Mouse (Mus musculus): ENCODE data around the gene Nckap5.

GRCm38 (mm10) chr1:126407886-126408285, 422.7 kb downstream of the Nckap5 start:
- TF ChIP-seq CHD1 (IDR thresholded peaks at IDR 0.05; ENCODE audit: low read depth, low read length) (no peak), ZC3H11A (IDR thresholded peaks at IDR 0.05; ENCODE audit: low read depth, low read length) (no peak), CTCF (IDR thresholded peaks at IDR 0.05 in 2 of 3, conservative IDR thresholded peaks at IDR 0.05 in 1 of 3; ENCODE audit: control insufficient read depth in 1 of 3, insufficient read depth in 1 of 3, low read depth in 2 of 3, low read length in 3 of 3, poor library complexity in 1 of 3, severe bottlenecking in 1 of 3) (no peak), EP300 (IDR thresholded peaks at IDR 0.05; ENCODE audit: low read depth in 1 of 2, low read length in 2 of 2) (no peak), ELF1 (IDR thresholded peaks at IDR 0.05; ENCODE audit: low read depth, low read length) (no peak), USF1 (IDR thresholded peaks at IDR 0.05; ENCODE audit: low read depth, low read length) (no peak), ZNF384 (IDR thresholded peaks at IDR 0.05; ENCODE audit: low read depth, low read length) (no peak), MAFK (IDR thresholded peaks at IDR 0.05; ENCODE audit: borderline replicate concordance, low read depth, low read length) (no peak), UBTF (IDR thresholded peaks at IDR 0.05; ENCODE audit: borderline replicate concordance, insufficient read depth, low read depth, low read length) (no peak), TBP (IDR thresholded peaks at IDR 0.05; ENCODE audit: low read depth, low read length) (no peak), JUND (IDR thresholded peaks at IDR 0.05; ENCODE audit: low read depth, low read length) (no peak)

Measured in MEL (cell line).